22 mouse cellular contexts compared by ENCODE assay signal in genomic region chr8:84511621-84512020, GRCm38 (mm10).
DNase-seq lines count a peak whose midpoint lies in the region; ATAC-seq and TF ChIP-seq lines count a peak whose summit lies in the region.
"Had no signal": no experiment of that assay in that cellular context is flagged by ENCODE, and none has a peak within 500 bp of the region (broad histone marks: within the 10 kb centered on the region; RNA-seq: fewer than 3 reads in every experiment).

No protein-coding gene starts in this region.

- peak in 1 of 2 experiments; percentile 29 for DNase-seq in left cerebral cortex, adult 2 months (ENCODE audit: extremely low spot score in 1 of 2, low spot score in 2 of 2)
- no peak for DNase-seq in left cerebral cortex, adult 9 months (ENCODE audit: low spot score in 2 of 2)
- DNase-seq in cerebellum, adult 18-20 months = peak; percentile 57 to 62
- peak; percentile 71 for DNase-seq in cerebellum, adult 9-10 months
- no peak for DNase-seq in embryo, embryonic 9.5 days (ENCODE audit: extremely low spot score)
- DNase-seq: adrenal gland, adult 8-10 months; forebrain, postnatal 0 days; heart, postnatal 4 days; kidney, postnatal 25 days; liver, embryonic 13.5 days; lung, embryonic 14.5 days; thymus, adult 2 months; thymus, postnatal 4 days had no signal

- no peaks in the 10 kb centered on the region for H3K36me3 ChIP-seq in hindbrain, embryonic 16.5 days (ENCODE audit: control insufficient read depth, insufficient read depth, low read length)
- H3K36me3 ChIP-seq: forebrain, embryonic 10.5 days; heart, embryonic 10.5 days; hindbrain, embryonic 15.5 days; liver, embryonic 13.5 days; midbrain, embryonic 12.5 days had no signal

- H3K27ac ChIP-seq in left cerebral cortex, adult 2 months = peak overlapping the region; percentile 63
- H3K27ac ChIP-seq in cortical plate, adult 2 months (ENCODE audit: insufficient read depth, low read length) = peak overlapping the region; percentile 30; the same call in 1 of the 2 replicates
- no peak overlapping the region for H3K27ac ChIP-seq in hindbrain, embryonic 16.5 days (ENCODE audit: low read depth, low read length)
- H3K27ac ChIP-seq: forebrain, embryonic 10.5 days; heart, embryonic 10.5 days; hindbrain, embryonic 15.5 days; liver, embryonic 13.5 days; midbrain, embryonic 12.5 days; neural tube, embryonic 12.5 days; stomach, postnatal 0 days had no signal

- no peak overlapping the region for H3K9ac ChIP-seq in hindbrain, embryonic 16.5 days (ENCODE audit: low read depth, low read length)
- H3K9ac ChIP-seq: forebrain, postnatal 0 days; hindbrain, embryonic 15.5 days; liver, embryonic 13.5 days; lung, embryonic 14.5 days; midbrain, embryonic 12.5 days; neural tube, embryonic 12.5 days had no signal

- TF ChIP-seq POLR2A in cortical plate, adult 2 months (IDR thresholded peaks at IDR 0.05; ENCODE audit: extremely low read depth, insufficient read depth, low read length) = no peak

- 75% methylated on average over 13 of the region's 13 CpGs for WGBS in hindbrain, embryonic 16.5 days

- intact Hi-C loops in left cerebral cortex, adult 2 months (cut with DNase I) = no loop called here

- no peak for ATAC-seq in hindbrain, embryonic 16.5 days
- ATAC-seq: forebrain, postnatal 0 days; intestine, embryonic 16.5 days had no signal

- H3K9me3 ChIP-seq in hindbrain, embryonic 16.5 days (ENCODE audit: control insufficient read depth, low read length) = no peaks in the 10 kb centered on the region
- H3K9me3 ChIP-seq: forebrain, embryonic 10.5 days; heart, embryonic 10.5 days; hindbrain, embryonic 15.5 days; liver, embryonic 13.5 days; midbrain, embryonic 12.5 days; neural tube, embryonic 12.5 days had no signal

- H3K4me2 ChIP-seq in hindbrain, embryonic 16.5 days (ENCODE audit: low read length) = no peak overlapping the region
- H3K4me2 ChIP-seq: hindbrain, embryonic 15.5 days; liver, embryonic 13.5 days; lung, embryonic 14.5 days; midbrain, embryonic 12.5 days; neural tube, embryonic 12.5 days had no signal

- TF ChIP-seq CTCF in left cerebral cortex, adult 2 months (IDR thresholded peaks at IDR 0.05) = no peak
- no peak for TF ChIP-seq CTCF in cortical plate, adult 2 months (IDR thresholded peaks at IDR 0.05; ENCODE audit: extremely low read depth, insufficient read depth, low read length)

- H3K4me3 ChIP-seq in left cerebral cortex, adult 2 months = no peak overlapping the region
- no peak overlapping the region for H3K4me3 ChIP-seq in cortical plate, adult 2 months (ENCODE audit: insufficient read depth, low read length)
- H3K4me3 ChIP-seq in hindbrain, embryonic 16.5 days (ENCODE audit: low read length) = no peak overlapping the region
- H3K4me3 ChIP-seq: forebrain, embryonic 10.5 days; heart, embryonic 10.5 days; hindbrain, embryonic 15.5 days; liver, embryonic 13.5 days; midbrain, embryonic 12.5 days; neural tube, embryonic 12.5 days had no signal

- H3K4me1 ChIP-seq in cortical plate, adult 2 months (ENCODE audit: control insufficient read depth, insufficient read depth, low read length) = peaks cover 10% of the 10 kb centered on the region
- H3K4me1 ChIP-seq in hindbrain, embryonic 16.5 days (ENCODE audit: control insufficient read depth, insufficient read depth, low read depth, low read length) = no peaks in the 10 kb centered on the region; the same call in 1 of the 2 replicates
- H3K4me1 ChIP-seq: forebrain, embryonic 10.5 days; hindbrain, embryonic 15.5 days; liver, embryonic 13.5 days; midbrain, embryonic 12.5 days; neural tube, embryonic 12.5 days had no signal

- H3K27me3 ChIP-seq in hindbrain, embryonic 16.5 days (replicated peaks; ENCODE audit: control insufficient read depth, insufficient read depth, low read length) = no peaks in the 10 kb centered on the region
- H3K27me3 ChIP-seq: hindbrain, embryonic 15.5 days; liver, embryonic 13.5 days; midbrain, embryonic 12.5 days; neural tube, embryonic 12.5 days had no signal

Comparison
In these comparisons a context has a peak if more than half of its experiments do, and no peak if none do; other contexts are left out.
1. DNase-seq: peak in cerebellum, adult 18-20 months (2 of 2) and cerebellum, adult 9-10 months (single experiment); none in left cerebral cortex, adult 9 months (0 of 2) and embryo, embryonic 9.5 days (single experiment).